Mouse (Mus musculus): Measurements from ENCODE around the gene Itpr2. TPM values are rescaled to one million over a fixed set of nuclear protein-coding genes. Genes with fewer than 3 reads are reported as not detected.
A peak's percentile ranks its signal among the peaks of the same experiment; 100 is the strongest.

Itpr2 gene
- polyA plus RNA-seq, 1 experiment from 2014 or later: 6.1 TPM

DNA sequence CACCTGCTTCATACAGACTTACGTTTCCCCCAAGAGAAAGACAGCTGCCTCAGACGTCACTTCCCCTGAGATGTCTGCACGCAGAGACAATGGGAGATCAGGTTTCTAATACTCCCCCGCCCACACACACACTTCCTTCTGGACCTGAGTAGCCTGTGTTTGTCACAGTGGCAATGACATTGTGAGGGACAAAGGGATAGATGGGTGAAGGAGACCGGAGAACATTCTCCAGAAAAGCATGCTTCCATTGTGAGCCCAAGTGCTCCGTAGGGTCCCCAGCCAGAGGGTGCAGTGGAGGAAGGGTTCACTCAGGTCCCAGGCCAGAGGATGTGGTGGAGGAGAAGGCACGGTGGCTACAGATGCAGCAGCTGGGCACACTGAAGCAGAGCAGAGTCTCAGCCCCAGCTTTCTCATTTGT is 12.5 kb upstream of the Itpr2 start:
- Histone ChIP-seq H3K4me1 (ENCODE audit: control insufficient read depth, insufficient read depth, low read length) (no peaks in the 10 kb centered on the region), H3K4me2 (ENCODE audit: low read depth, low read length) (no peak overlapping the region), H3K9ac (replicated peaks; ENCODE audit: low read depth, low read length) (no peak overlapping the region), H3K36me3 (ENCODE audit: control insufficient read depth, insufficient read depth, low read length) (no peaks in the 10 kb centered on the region), H3K9me3 (ENCODE audit: control insufficient read depth, low read length) (no peaks in the 10 kb centered on the region), H3K4me3 (ENCODE audit: low read depth, low read length) (no peak overlapping the region), H3K27ac (ENCODE audit: low read depth, low read length) (no peak overlapping the region), H3K27me3 (ENCODE audit: control insufficient read depth, insufficient read depth, low read length) (no peaks in the 10 kb centered on the region)
- WGBS: 57% methylated on average over 7 of the region's 7 CpGs
- ATAC-seq (ENCODE audit: low read depth): no peak

DNA sequence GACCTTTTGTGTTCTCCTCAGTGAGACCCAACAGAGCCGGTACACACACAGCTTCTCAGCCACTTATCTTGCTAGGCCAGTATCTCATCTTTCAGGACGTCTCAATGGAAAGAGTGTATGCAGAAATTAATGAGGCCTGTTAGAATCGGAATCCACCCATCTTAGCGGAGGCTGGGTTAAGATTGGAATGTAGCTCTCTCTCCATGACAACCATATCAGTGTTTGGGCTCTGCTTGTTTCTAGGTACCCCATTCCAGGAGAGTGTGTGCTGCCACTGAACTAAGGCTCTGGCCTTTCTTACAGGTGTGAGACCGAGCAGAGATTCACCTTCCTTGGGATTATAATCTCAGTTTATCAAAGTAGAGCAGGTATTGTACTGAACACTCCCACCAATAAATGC is 11.9 kb upstream of the Itpr2 start:
- H3K4me1 ChIP-seq (ENCODE audit: control insufficient read depth, insufficient read depth, low read length): no peaks in the 10 kb centered on the region
- H3K4me3 ChIP-seq (ENCODE audit: low read depth, low read length): no peak overlapping the region
- H3K36me3 ChIP-seq (ENCODE audit: control insufficient read depth, insufficient read depth, low read length): no peaks in the 10 kb centered on the region
- WGBS: 68% methylated on average over 5 of the region's 5 CpGs
- H3K27ac ChIP-seq (ENCODE audit: low read depth, low read length): no peak overlapping the region
- no peak for ATAC-seq (ENCODE audit: low read depth)
- no peak overlapping the region for H3K9ac ChIP-seq (replicated peaks; ENCODE audit: low read depth, low read length)
- H3K4me2 ChIP-seq (ENCODE audit: low read depth, low read length): no peak overlapping the region
- H3K9me3 ChIP-seq (ENCODE audit: control insufficient read depth, low read length): no peaks in the 10 kb centered on the region
- no peaks in the 10 kb centered on the region for H3K27me3 ChIP-seq (ENCODE audit: control insufficient read depth, insufficient read depth, low read length)

DNA sequence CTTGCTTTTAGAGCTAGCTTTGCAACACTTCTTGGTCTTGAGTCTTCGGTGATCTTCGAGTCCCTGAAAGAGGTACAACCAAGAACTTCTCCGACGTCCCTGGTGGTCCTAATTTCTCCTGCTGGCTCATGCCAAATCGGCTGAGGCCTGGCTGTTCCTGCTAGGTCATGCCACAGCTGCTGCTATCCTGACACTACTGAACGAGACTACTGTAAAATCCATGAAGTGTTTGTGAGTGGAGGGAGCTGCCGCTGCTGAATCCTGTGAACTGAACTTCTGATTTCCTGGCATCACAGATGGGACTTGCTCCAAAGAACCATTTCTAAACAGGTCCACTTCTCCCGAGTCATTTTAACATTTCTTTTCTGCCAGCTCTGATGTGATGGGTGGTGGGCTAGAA is 11.4 kb upstream of the Itpr2 start:
- Histone ChIP-seq H3K9ac (replicated peaks; ENCODE audit: low read depth, low read length) (no peak overlapping the region), H3K4me1 (ENCODE audit: control insufficient read depth, insufficient read depth, low read length) (no peaks in the 10 kb centered on the region), H3K27me3 (ENCODE audit: control insufficient read depth, insufficient read depth, low read length) (no peaks in the 10 kb centered on the region), H3K4me3 (ENCODE audit: low read depth, low read length) (no peak overlapping the region), H3K4me2 (ENCODE audit: low read depth, low read length) (no peak overlapping the region), H3K36me3 (ENCODE audit: control insufficient read depth, insufficient read depth, low read length) (no peaks in the 10 kb centered on the region), H3K27ac (ENCODE audit: low read depth, low read length) (no peak overlapping the region), H3K9me3 (ENCODE audit: control insufficient read depth, low read length) (no peaks in the 10 kb centered on the region)
- no peak for ATAC-seq (ENCODE audit: low read depth)
- WGBS: 91% methylated on average over 8 of the region's 8 CpGs

DNA sequence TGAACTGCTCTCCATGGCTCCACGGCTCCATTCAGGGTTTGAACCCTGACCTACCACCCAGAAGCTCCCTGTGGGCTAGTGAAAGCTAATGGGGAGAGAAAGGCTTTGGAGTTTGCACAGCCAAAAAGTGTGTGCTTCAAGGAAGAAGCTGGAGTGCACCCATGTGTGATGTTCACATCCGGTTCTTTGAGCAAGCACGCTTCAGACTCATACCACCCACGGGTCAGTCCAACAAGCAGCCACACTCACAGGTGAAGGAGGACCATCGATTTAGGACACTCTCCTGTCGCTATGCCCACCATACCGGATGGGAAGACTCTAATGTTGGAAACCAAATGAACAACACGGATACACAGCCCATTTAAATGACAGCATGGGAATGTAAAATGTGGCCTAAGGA is 9.5 kb upstream of the Itpr2 start:
- Histone ChIP-seq H3K9me3 (ENCODE audit: control insufficient read depth, low read length) (no peaks in the 10 kb centered on the region), H3K4me2 (ENCODE audit: low read depth, low read length) (no peak overlapping the region), H3K36me3 (ENCODE audit: control insufficient read depth, insufficient read depth, low read length) (no peaks in the 10 kb centered on the region), H3K4me1 (ENCODE audit: control insufficient read depth, insufficient read depth, low read length) (no peaks in the 10 kb centered on the region), H3K4me3 (ENCODE audit: low read depth, low read length) (no peak overlapping the region), H3K9ac (replicated peaks; ENCODE audit: low read depth, low read length) (no peak overlapping the region), H3K27ac (ENCODE audit: low read depth, low read length) (no peak overlapping the region), H3K27me3 (ENCODE audit: control insufficient read depth, insufficient read depth, low read length) (no peaks in the 10 kb centered on the region)
- WGBS: 87% methylated on average over 8 of the region's 8 CpGs
- ATAC-seq (ENCODE audit: low read depth): no peak

DNA sequence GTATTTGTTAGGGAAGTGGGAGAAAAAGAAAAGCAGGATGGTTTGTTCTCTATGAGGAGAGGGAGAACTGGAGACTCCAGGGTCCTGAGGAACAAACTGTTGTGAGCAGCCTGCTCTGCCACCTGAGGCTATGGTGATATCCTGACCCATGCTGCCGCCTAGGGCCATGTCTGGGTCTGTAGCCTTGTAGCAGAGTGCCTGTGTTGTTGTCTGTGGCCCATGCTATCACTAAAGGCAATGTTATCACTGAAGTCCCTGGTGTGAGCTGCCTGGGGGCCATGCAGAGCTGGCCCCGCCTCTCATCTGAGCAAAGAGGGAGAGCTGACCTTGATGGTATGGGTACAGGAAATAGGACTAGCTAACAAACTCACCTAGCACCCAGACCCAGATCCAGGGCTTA is 7.9 kb upstream of the Itpr2 start:
- ATAC-seq (ENCODE audit: low read depth): no peak
- H3K9me3 ChIP-seq (ENCODE audit: control insufficient read depth, low read length): no peaks in the 10 kb centered on the region
- H3K36me3 ChIP-seq (ENCODE audit: control insufficient read depth, insufficient read depth, low read length): no peaks in the 10 kb centered on the region
- no peaks in the 10 kb centered on the region for H3K27me3 ChIP-seq (ENCODE audit: control insufficient read depth, insufficient read depth, low read length)
- H3K9ac ChIP-seq (replicated peaks; ENCODE audit: low read depth, low read length): no peak overlapping the region
- H3K4me1 ChIP-seq (ENCODE audit: control insufficient read depth, insufficient read depth, low read length): no peaks in the 10 kb centered on the region
- no peak overlapping the region for H3K4me3 ChIP-seq (ENCODE audit: low read depth, low read length)
- H3K27ac ChIP-seq (ENCODE audit: low read depth, low read length): no peak overlapping the region
- no peak overlapping the region for H3K4me2 ChIP-seq (ENCODE audit: low read depth, low read length)
- 84% methylated on average over 2 of the region's 2 CpGs for WGBS

DNA sequence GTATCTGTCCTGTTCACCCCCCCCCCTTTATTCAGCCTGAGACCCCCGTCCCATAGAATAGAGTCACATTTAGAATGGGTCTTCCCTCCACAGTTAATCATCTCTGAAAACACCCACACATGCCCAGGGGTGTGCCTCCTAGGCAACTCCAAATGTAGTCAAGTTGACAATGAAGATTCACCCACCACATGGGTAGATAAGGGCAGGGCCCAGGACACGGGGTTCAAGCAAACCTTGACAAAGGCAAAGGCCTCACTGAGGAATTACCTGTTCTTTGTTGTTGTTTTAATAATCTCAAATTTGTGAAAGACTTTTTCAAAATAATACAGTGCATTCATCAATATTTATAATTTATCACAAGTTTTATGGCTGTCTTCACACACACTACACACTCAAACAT is 2.4 kb upstream of the Itpr2 start:
- H3K9ac ChIP-seq (replicated peaks; ENCODE audit: low read depth, low read length): no peak overlapping the region
- 79% methylated on average over 2 of the region's 2 CpGs for WGBS
- H3K4me3 ChIP-seq (ENCODE audit: low read depth, low read length): no peak overlapping the region
- H3K9me3 ChIP-seq (ENCODE audit: control insufficient read depth, low read length): no peaks in the 10 kb centered on the region
- no peak overlapping the region for H3K27ac ChIP-seq (ENCODE audit: low read depth, low read length)
- H3K4me1 ChIP-seq (ENCODE audit: control insufficient read depth, insufficient read depth, low read length): peaks cover 6% of the 10 kb centered on the region
- 0 out of 2 replicates have a peak, but pooled peaks cover 3% of the 10 kb centered on the region for H3K27me3 ChIP-seq (ENCODE audit: control insufficient read depth, insufficient read depth, low read length)
- no peaks in the 10 kb centered on the region for H3K36me3 ChIP-seq (ENCODE audit: control insufficient read depth, insufficient read depth, low read length)
- ATAC-seq (ENCODE audit: low read depth): no peak
- H3K4me2 ChIP-seq (ENCODE audit: low read depth, low read length): no peak overlapping the region

DNA sequence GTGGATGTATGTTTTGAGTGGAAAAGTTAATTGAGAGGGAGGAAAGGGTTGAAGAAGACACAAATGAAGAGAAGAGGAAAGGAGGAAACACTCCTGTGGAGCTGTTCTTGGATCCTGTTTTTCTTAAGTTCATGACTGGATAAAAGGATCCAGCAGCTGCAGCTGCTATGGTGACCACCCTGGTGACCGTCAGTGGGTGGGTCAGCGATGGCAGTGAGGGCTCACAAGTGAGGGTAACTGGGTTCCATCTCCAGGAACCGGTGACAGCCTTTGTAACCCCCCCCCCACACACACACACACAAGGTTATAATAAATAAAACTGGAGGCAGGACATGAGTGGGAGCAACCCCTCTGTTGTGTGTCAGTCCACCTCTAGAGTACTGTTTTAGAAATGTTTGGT is 833 bp upstream of the Itpr2 start:
- Histone ChIP-seq H3K27ac (ENCODE audit: low read depth, low read length) (no peak overlapping the region), H3K27me3 (ENCODE audit: control insufficient read depth, insufficient read depth, low read length) (0 out of 2 replicates have a peak, but pooled peaks cover 3% of the 10 kb centered on the region), H3K4me3 (ENCODE audit: low read depth, low read length) (peak overlapping the region; percentile 63), H3K4me1 (ENCODE audit: control insufficient read depth, insufficient read depth, low read length) (peaks cover 6% of the 10 kb centered on the region), H3K9me3 (ENCODE audit: control insufficient read depth, low read length) (no peaks in the 10 kb centered on the region), H3K9ac (replicated peaks; ENCODE audit: low read depth, low read length) (no peak overlapping the region; the same call in 1 of the 2 replicates), H3K4me2 (ENCODE audit: low read depth, low read length) (peak overlapping the region; percentile 100), H3K36me3 (ENCODE audit: control insufficient read depth, insufficient read depth, low read length) (no peaks in the 10 kb centered on the region)
- WGBS: 47% methylated on average over 3 of the region's 3 CpGs
- no peak for ATAC-seq (ENCODE audit: low read depth)

DNA sequence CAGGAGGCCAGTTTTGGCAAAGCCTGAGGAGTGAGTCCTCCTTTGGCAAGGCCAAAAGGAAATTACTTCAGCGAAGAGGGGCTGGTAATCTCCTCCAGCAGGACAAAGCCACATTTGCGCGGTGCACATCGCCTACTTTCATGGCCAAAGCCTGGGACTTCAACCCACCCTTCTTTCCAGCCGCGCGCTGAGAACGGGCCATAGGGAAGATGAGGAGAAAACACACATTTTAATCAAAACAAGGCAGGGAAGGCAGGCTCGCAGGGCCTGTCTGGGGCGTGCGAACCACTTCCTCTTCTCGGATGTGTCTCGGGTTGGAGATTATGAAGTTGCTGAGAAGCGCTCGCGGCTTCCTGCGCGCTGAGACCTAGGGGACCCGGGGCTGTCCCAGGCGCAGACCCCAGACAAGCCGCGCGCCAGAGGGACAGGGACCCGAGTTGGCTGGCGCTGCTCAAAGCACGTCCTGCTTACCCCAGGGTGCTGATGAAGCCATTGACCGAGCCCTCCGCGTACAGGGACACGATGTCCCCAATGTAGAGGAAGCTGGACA is 632 bp downstream of the Itpr2 start:
- Histone ChIP-seq H3K27me3 (ENCODE audit: control insufficient read depth, insufficient read depth, low read length) (0 out of 2 replicates have a peak, but pooled peaks cover 3% of the 10 kb centered on the region), H3K27ac (ENCODE audit: low read depth, low read length) (0 out of 2 replicates have a peak overlapping the region, but pooled peaks have one; percentile 16), H3K4me3 (ENCODE audit: low read depth, low read length) (peak overlapping the region; percentile 63), H3K4me2 (ENCODE audit: low read depth, low read length) (peak overlapping the region; percentile 100), H3K9me3 (ENCODE audit: control insufficient read depth, low read length) (no peaks in the 10 kb centered on the region), H3K4me1 (ENCODE audit: control insufficient read depth, insufficient read depth, low read length) (peaks cover 6% of the 10 kb centered on the region), H3K9ac (replicated peaks; ENCODE audit: low read depth, low read length) (peak overlapping the region; percentile 56), H3K36me3 (ENCODE audit: control insufficient read depth, insufficient read depth, low read length) (no peaks in the 10 kb centered on the region)
- WGBS: under 1% methylated on average over 30 of the region's 30 CpGs
- peak; percentile 70 for ATAC-seq (ENCODE audit: low read depth)

DNA sequence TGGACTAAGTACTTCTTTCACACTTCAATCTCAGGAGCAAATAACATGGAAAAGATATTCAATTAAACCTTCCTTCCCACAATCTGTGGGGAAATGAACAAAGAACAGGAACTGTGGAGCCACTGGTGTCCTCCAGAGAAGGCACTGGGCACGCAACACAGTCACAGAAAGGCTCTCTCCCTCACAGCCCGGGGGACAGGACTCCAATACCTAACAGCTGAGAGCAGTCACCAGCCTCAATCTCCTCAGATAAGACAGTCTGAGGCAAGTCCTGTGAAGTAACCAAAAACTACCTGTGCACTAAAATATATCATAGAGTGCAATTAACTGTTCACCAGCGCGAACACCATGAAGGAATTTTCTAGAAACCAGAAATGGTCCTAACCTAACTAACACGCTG is 1.3 kb downstream of the Itpr2 start:
- ATAC-seq (ENCODE audit: low read depth): no peak
- H3K36me3 ChIP-seq (ENCODE audit: control insufficient read depth, insufficient read depth, low read length): no peaks in the 10 kb centered on the region
- peak overlapping the region; percentile 100 for H3K4me2 ChIP-seq (ENCODE audit: low read depth, low read length)
- H3K4me1 ChIP-seq (ENCODE audit: control insufficient read depth, insufficient read depth, low read length): peaks cover 6% of the 10 kb centered on the region
- H3K9me3 ChIP-seq (ENCODE audit: control insufficient read depth, low read length): no peaks in the 10 kb centered on the region
- H3K9ac ChIP-seq (replicated peaks; ENCODE audit: low read depth, low read length): no peak overlapping the region
- 0 out of 2 replicates have a peak, but pooled peaks cover 3% of the 10 kb centered on the region for H3K27me3 ChIP-seq (ENCODE audit: control insufficient read depth, insufficient read depth, low read length)
- peak overlapping the region; percentile 63; the same call in 1 of the 2 replicates for H3K4me3 ChIP-seq (ENCODE audit: low read depth, low read length)
- no peak overlapping the region for H3K27ac ChIP-seq (ENCODE audit: low read depth, low read length)
- 80% methylated on average over 5 of the region's 5 CpGs for WGBS

Measured in neural tube, embryonic 14.5 days (tissue).